Mouse (Mus musculus) Patski (cell line): ENCODE measurements around the gene Snrnp25. TPM values are rescaled to one million over a fixed set of nuclear protein-coding genes. Genes with fewer than 3 reads are reported as not detected.

Source experiments
- ATAC-seq: fragments of 100-300 bp; one replicate; pipeline ENCODE4 v1.8.0; 2021
- CTCF ChIA-PET: fragments of 350-600 bp; sonication (Branson Sonifier 250); formaldehyde crosslinking; loops from one replicate; lab custom pipeline; 2022; ENCODE audit warnings: inconsistent platforms; lab: Charles Lee
- POLR2A ChIA-PET: fragments of 350-600 bp; sonication (Branson Sonifier 250); formaldehyde crosslinking; loops from one replicate; lab custom pipeline; 2022; ENCODE audit warnings: antibody characterized with exemption, inconsistent platforms; lab: Charles Lee
- DNase-seq: peaks from one replicate; pipeline ENCODE4 v3.0.0-alpha.2; 2011; ENCODE audit warnings: low read depth, low spot score
- H3K27me3 ChIP-seq: fragments of 371-371 bp; one replicate; pipeline ENCODE4 v1.5.1; 2021
- CTCF ChIP-seq: fragments of 100-300 bp; IDR thresholded peaks from one replicate; pipeline ENCODE4 v1.5.1; 2021
- in situ Hi-C: fragments of 300-500 bp; cut with MboI; formaldehyde crosslinking; loops from 3 replicates; pipeline ENCODE4 v1.11.1; 2018; ENCODE audit warnings: low pct_unique_long_range_greater_than_20kb, mixed read lengths
- polyA plus RNA-seq: library from polyadenylated mRNA; unstranded; gene quantifications from one replicate; pipeline ENCODE4 v1.2.3, GENCODE M21; 2021

The Snrnp25 gene
- polyA plus RNA-seq, 1 experiment from 2014 or later, result 32.0 TPM

DNA sequence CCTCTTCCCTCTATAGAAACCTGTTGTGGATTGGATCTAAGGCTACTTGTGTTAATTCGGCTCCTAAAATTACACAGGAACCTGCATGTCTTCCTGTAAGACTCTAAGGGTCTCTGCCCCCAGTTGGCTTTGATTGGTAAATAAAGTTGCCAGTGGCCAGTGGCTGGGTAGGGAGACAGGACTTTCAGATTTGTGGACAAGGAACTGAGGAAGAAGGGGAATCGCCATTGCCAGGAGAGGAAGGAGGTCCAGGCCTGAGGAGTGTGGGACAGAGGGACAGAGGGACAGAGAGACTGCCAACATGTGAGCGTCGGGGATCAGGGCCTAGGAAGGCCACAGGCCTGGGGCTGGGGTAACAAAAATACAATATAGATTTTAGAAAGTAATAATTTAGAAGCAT, 24.0 kb upstream of the Snrnp25 start:
- peaks cover 9% of the 10 kb centered on the region for H3K27me3 ChIP-seq
- ATAC-seq (no peak), DNase-seq (no peak)
- no peak for TF ChIP-seq CTCF
- ChIA-PET CTCF (interaction anchor here (1.0 to 1.3 kb wide), 2 partner anchors 57 to 140 kb away, joined by 3 read pairs; no protein-coding TSS in a partner anchor), POLR2A (no interaction called here)
- in situ Hi-C loops, result loop anchor here (5.0 kb wide), 2 partner anchors 56 to 106 kb away; partner anchors contain the start of gene Hbq1b

DNA sequence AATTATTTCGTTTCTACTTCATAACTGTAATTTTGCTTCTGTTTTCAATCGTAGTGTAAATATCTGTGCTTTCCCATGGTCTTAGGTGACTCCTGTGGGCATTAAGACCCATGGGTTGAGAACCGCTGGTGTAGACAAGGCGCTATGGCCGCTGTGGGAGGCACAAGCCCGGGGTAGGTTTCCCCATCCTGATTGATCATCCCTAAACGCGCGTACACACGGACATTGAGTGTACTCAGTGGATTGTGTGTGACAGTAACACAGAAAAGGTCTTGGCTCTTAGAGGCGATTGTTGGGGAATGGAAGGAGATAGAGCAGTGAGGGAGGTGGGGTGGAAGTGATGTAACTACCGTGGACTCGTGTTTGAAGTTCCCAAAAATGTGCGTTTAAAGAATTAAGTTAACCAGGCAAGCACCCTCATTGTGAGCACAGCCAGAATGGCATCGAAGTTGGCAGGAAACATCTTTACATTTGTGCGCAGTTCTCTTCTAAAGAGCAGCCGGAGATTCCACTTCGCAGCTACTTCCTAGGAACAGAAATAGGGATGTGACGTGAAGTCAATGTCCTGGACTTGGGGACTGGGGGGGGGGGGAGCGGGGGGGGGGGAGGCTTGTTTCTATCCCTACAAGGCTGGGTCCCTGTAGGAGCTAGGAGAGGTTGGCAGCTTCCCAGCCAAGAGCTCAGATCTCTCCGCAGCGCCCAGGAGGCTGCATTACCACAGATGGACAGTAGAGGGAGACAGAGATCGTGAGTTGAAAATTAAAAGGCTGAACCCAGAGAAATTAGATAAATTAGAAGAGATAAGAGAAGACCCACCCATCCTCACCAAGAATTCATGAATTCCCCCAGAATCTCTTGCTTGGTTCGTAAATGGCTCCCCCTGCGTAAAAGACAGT, 23.0 kb upstream of the Snrnp25 start:
- no peak for ATAC-seq
- H3K27me3 ChIP-seq, result peaks cover 4% of the 10 kb centered on the region
- TF ChIP-seq CTCF, result peak; percentile 89
- no peak for DNase-seq
- CTCF ChIA-PET, result interaction anchor here (0.7 to 2.1 kb wide), 29 partner anchors 9 to 1318 kb away, joined by 3 to 16 read pairs (median 4); partner anchors contain the start of gene Snrnp25
- in situ Hi-C loops, result loop anchor here (5.0 kb wide), 2 partner anchors 55 to 105 kb away; partner anchors contain the start of gene Hbq1b
- POLR2A ChIA-PET, result interaction anchor here (1.2 kb wide), 1 partner anchor 57 kb away, joined by 3 read pairs; no protein-coding TSS in a partner anchor

DNA sequence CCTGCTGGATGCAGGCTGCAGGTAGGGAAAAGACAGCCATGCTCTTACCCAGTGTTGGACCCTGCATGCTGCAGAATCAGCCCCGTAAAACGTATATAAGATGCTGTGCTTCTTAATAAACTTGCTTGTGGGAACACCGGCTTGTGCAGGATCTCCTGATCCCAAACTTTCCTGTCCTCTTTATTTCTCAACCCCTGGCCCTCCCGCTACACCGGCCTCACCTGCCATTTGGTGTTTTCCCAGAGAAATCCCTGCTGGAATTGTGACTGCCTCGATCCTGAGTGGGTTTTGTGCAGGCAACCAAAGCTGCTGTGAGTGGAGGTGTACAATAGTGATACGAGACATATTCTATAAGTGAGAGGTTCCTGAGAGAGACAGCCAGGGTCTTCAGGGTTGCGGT, 20.7 kb upstream of the Snrnp25 start:
- peaks cover 6% of the 10 kb centered on the region for H3K27me3 ChIP-seq
- POLR2A ChIA-PET, result no interaction called here
- TF ChIP-seq CTCF, result no peak
- CTCF ChIA-PET, result no interaction called here
- in situ Hi-C loops, result loop anchor here (5.0 kb wide), 2 partner anchors 53 to 103 kb away; partner anchors contain the start of gene Hbq1b
- ATAC-seq, result no peak
- DNase-seq, result no peak

DNA sequence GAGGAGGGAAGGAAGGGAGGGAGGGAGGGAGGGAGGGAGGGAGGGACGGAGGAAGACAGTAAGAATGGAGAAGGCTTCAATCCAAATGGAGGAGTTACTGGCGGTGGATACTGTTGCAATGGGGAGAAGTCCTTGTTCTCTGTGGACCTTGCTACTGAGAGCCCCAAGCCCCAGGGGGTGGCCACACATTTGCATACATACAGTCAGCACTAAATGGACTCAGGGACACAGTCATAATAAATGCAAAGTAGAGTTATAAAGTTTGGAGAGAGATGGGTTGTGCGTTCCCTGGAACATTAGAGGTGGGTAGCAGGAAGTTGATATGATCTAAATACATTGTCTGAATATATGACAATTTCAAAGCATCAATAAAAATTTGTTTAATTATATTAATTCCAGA, 19.2 kb upstream of the Snrnp25 start:
- POLR2A ChIA-PET, result no interaction called here
- DNase-seq (no peak), ATAC-seq (no peak)
- CTCF ChIA-PET, result no interaction called here
- in situ Hi-C loops, result no loop called here
- TF ChIP-seq CTCF, result no peak
- peaks cover 6% of the 10 kb centered on the region for H3K27me3 ChIP-seq

DNA sequence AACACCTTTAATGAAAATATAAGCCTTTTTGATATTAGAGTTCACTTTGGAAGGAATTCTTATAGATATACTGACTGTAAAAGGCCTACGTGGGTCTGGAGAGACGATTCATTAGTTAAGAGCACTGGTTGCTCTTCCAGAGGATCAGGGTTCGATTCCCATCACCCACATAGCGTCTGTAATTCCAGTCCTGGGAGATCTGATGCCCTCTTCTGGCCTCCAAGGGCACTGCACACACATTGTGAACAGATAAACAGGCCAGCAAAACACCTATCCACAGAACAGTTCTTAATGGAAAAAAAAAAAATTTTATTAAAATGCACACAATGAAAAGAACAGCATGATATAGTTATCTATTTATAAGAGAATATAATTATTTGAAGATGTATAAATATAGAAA, 18.0 kb upstream of the Snrnp25 start:
- TF ChIP-seq CTCF, result no peak
- CTCF ChIA-PET, result no interaction called here

DNA sequence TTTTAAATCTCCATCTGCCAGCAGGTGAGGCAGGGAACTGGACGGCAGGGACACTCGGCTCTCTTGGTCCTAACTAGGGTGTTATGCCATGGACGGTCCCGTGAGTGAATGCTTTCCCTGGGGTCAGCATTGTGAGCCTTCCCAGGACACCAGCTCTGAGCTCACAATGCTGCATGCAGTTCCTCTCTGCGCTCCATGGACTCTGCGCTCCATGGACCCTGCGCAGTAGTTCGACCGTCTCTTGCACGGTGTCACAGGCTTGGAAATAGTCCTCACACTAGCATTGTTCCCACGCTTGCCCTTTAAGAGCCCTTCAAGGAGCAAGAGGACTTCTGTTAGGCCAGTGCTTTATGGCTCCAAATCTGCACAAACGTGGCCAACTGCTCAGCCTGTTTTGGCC, 16.3 kb upstream of the Snrnp25 start:
- POLR2A ChIA-PET, result no interaction called here
- ATAC-seq (no peak), DNase-seq (no peak)
- TF ChIP-seq CTCF, result no peak
- peaks cover 9% of the 10 kb centered on the region for H3K27me3 ChIP-seq
- CTCF ChIA-PET, result interaction anchor here (0.8 kb wide), 1 partner anchor 27 kb away, joined by 3 read pairs; no protein-coding TSS in a partner anchor
- in situ Hi-C loops, result no loop called here

More for the DNA sequence above, 18.0 kb upstream of the Snrnp25 start:
- ATAC-seq (no peak), DNase-seq (no peak)
- in situ Hi-C loops, result no loop called here
- peaks cover 6% of the 10 kb centered on the region for H3K27me3 ChIP-seq
- POLR2A ChIA-PET, result no interaction called here

DNA sequence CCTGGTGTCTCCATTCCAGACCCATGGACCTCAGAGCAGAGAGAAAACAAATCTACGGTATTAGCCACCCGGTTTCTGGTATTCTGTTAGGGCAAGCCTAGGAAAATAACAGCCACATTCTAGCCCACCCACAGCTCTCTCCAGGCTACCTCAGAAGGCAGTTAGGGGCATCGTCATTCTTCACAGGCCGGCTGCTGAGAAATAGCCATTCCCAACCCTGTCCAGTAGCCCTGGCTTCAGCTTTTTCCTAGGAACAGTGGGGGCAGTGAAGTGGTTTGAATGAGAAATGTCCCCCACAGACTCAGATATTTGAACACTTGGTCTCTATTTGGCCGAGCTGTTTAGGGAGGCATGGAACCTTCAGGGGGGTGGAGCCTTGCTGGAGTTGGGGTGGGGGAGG, 15.8 kb upstream of the Snrnp25 start:
- ChIA-PET CTCF (interaction anchor here (0.8 kb wide), 1 partner anchor 28 kb away, joined by 3 read pairs; no protein-coding TSS in a partner anchor), POLR2A (no interaction called here)
- H3K27me3 ChIP-seq, result peaks cover 9% of the 10 kb centered on the region
- in situ Hi-C loops, result no loop called here
- no peak for TF ChIP-seq CTCF
- DNase-seq (no peak), ATAC-seq (no peak)

DNA sequence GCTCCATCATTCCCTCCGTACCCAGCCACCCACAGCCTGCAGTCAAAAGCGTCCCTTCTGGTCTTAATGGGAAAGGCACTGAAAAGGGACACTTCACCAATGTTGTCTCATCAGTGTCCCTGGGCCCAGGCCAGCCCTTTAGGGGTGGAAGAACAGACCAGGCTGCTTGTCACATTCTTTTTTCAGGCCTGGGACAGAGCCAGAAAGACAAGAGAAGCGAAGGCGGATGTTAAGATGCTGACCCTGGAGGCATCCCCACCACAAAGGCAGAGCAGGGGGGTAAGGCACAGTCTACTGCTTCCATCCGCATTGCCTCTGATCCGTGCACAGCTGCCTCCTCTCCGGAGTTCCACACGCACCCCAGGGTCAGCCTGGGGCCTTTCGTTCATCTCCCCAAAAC, 15.1 kb upstream of the Snrnp25 start:
- CTCF ChIA-PET, result no interaction called here
- in situ Hi-C loops, result no loop called here
- no peak for DNase-seq
- no peak for ATAC-seq
- H3K27me3 ChIP-seq, result peaks cover 14% of the 10 kb centered on the region
- TF ChIP-seq CTCF, result no peak
- POLR2A ChIA-PET, result no interaction called here

DNA sequence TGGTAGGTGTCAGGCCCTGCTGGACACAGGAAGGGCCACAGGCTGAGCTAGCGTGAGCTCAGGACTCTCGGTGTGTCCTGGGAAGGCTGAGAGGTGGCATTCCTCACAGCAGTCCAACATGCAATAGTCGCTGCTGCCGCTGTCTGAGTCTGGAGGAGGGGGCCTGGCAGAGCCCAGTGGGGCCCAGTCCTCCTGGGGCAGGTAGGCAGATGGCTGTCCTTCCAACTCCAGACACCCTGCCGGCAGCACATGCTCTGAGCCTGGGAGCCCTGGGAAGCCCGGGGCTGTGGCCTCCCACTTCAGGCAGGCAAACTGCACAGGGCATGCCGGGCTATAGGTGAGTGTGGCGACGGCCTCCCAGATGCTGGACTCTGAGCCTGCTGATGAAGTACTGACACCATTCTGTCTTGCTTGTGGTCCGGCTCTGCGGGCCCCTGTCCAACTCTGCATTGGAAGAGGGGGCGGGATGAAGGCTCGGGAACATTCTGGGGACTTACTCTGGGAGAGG, 14.6 kb upstream of the Snrnp25 start:
- ATAC-seq (no peak), DNase-seq (no peak)
- ChIA-PET POLR2A (no interaction called here), CTCF (interaction anchor here (1.1 kb wide), 1 partner anchor 8 kb away, joined by 7 read pairs; no protein-coding TSS in a partner anchor)
- TF ChIP-seq CTCF, result no peak
- peaks cover 17% of the 10 kb centered on the region for H3K27me3 ChIP-seq
- in situ Hi-C loops, result no loop called here

DNA sequence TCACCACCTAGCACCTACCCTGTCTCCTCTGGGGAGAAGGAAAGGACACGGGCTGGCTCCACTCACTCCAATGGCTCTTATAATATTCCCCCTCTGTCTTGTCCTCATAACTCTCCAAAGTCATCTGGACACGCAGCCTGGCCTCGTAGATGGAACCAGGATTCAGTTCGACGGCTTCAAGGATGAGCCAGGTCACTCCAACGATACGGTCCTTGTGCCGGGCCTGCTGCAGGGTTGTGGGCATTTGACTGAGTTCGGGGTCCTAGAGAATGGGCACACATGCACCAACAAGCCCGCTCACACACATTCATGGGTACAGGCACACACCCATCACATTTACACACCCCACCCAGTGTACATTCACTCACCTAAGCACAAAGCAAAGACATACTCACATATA, 12.1 kb upstream of the Snrnp25 start:
- no peak for ATAC-seq
- no peak for DNase-seq
- ChIA-PET POLR2A (no interaction called here), CTCF (no interaction called here)
- in situ Hi-C loops, result no loop called here
- H3K27me3 ChIP-seq, result peaks cover 20% of the 10 kb centered on the region
- TF ChIP-seq CTCF, result no peak
